Mouse (Mus musculus) ES-Bruce4 (cell line): ENCODE results near the gene Echdc3.

ENCODE experiments used
- CTCF ChIP-seq: IDR thresholded peaks from one replicate; pipeline ENCODE4 v1.8.1; 2011; ENCODE audit warnings: low read depth, low read length
- POLR2A ChIP-seq: IDR thresholded peaks from one replicate; pipeline ENCODE4 v1.8.1; 2011; ENCODE audit warnings: low read length; ENCODE audit not compliant: insufficient read depth

DNA sequence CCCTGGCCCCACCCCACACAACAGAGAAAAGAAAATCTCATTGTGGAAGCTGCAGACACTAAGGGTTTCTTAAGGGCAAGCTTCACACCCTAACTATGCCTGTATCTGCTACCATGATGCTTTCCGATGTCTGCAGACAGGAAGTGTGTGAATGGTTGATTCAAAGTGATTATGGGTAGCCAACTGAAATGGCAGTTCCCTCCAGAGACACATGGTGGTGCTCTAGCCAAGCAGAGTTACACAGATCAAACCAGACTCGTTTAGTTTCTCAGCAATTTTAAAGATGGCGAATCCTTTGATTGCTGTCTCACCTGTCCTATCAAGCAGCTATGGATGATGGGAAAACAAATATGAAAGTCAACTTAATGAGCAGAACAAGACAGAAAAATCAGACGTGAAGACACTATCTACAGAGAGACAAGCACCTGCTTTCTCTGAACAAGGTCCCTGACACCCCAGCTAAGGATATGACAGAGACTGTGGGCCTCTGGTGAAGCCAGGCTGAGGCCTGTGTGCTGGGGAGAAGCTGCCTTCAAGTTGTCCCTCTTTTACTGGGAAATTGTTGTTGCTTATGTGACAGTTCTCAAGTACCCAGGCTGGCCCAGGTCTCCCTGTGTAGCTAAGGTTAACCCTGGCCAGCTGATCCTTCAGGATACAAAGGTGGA is 7.4 kb upstream of the Echdc3 start:
- TF ChIP-seq POLR2A, result no peak
- peak; percentile 17 for TF ChIP-seq CTCF
